Mouse (Mus musculus): ENCODE results near the gene Wdr43.

Gene Wdr43

GRCm38 (mm10) chr17:71664172-71664571 is 48.5 kb downstream of the Wdr43 start:
- DNase-seq = no peak

- no peak for DNase-seq
These were observed 49.5 kb downstream of the Wdr43 start for GRCm38 (mm10) chr17:71665201-71665600.

GRCm38 (mm10) chr17:71669511-71669910 is 53.8 kb downstream of the Wdr43 start:
- DNase-seq = no peak

DNA sequence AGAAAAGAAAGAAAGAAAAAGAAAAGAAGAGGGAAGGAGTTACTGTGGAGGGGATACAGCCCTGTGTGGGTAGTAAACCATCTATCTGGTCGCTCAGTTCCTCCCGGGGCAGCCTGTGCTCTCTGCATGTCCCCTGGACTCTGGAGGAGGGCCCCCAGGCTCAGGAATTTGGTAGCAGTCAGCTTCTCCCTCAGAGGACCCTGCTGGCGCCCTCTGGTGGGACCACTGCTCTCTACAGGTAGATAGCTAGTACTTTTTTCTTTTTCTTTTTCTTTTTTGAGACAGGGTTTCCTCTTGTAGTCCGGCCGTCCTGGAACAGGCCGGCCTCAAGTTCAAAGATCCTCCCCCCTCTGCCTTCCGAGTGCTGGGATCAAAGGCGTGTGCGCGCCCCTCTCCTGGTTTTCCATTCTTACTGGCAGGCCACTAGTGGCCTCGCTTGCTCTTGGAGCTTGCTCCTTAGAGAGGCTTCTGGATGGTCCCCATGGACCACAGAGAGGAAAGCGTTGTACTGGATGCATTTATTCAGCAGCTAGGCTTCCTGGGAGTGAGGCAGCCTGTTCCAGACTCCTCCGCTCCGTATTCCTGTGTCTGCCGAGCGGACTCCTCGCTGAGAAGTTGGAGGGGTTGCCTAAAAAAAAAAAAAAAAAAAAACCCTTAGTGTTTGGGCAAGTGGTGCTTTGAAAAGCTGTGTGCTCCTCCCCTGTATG is 56.3 kb downstream of the Wdr43 start:
- no peak for DNase-seq

DNA sequence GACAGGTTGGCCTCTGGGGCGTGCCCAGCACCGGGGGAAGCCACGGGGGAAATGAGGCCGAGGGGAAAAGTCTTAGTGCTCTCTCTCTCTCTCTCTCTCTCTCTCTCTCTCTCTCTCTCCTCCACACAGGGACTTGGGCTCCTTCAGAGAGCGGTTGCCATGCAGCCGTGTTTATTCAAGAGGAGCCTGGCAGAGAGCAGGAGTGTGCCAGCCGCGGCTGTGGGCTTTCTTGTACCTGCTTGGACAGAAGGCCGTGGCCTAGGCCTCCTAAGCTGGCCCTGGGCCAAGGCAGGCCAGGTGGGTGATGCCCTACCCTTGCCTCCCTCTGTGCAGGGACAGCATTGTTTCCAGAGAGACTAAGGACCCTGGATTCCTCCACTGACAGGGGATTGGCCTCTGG is 57.4 kb downstream of the Wdr43 start, which contains the start of gene Togaram2:
TSS of gene Togaram2 (plus strand) at position 170 of the 400 bp plus-strand sequence.
- DNase-seq = no peak

- no peak for DNase-seq
These were observed 58.2 kb downstream of the Wdr43 start for GRCm38 (mm10) chr17:71673936-71674335.

- DNase-seq = no peak
These were observed 59.2 kb downstream of the Wdr43 start for GRCm38 (mm10) chr17:71674886-71675285.

- no peak for DNase-seq
These were observed 66.0 kb downstream of the Wdr43 start for GRCm38 (mm10) chr17:71681666-71682065.

DNA sequence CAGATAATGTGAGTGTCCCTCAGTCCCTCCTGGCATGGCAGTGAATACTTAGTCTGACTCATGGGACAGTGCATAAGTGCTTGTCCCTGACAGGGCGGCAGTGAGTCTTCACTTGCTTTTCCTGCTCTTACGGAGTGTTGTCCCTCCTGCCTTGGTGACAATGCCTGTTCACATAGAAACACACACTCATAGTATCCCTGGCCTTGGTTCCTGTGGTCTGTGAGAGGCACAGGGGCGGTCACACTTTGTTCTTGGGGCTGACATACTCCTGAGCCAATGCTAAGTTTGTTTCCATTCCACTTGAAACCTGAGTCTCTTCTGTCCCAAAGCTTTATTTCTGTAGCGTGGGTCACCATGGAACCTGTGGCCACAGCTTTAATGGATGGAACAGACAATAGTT is 66.7 kb downstream of the Wdr43 start:
- no peak for DNase-seq

GRCm38 (mm10) chr17:71683281-71683680 is 67.6 kb downstream of the Wdr43 start:
- DNase-seq = no peak

DNA sequence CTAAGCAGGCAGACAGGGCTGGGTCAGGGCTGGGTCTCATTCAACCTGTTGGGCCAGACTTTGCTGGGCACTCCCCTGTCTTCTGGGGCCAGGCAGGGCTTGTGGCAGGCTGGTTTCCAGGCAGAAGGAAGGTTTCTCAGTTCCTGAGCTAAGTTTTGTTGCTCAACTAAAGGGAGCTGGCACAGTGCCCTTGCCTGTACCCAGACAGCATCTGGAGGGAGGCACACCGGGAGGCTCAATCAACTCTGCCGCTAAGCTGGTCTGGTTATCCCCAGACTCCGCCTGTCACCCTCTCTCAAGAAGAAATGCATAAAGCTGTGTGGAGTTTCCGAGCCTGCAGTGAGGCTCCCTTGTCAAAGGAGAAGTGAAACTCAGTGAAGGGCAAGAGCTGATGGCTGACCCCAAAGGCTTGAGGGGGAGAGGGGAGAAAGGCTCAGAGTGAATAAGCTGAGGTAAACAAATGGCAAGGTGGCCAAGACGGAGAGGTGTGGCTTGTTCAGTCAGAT is 68.5 kb downstream of the Wdr43 start:
- DNase-seq = no peak

- DNase-seq = no peak
These were observed 71.7 kb downstream of the Wdr43 start for GRCm38 (mm10) chr17:71687436-71687835.

GRCm38 (mm10) chr17:71689903-71690302 is 74.2 kb downstream of the Wdr43 start:
- no peak for DNase-seq

DNA sequence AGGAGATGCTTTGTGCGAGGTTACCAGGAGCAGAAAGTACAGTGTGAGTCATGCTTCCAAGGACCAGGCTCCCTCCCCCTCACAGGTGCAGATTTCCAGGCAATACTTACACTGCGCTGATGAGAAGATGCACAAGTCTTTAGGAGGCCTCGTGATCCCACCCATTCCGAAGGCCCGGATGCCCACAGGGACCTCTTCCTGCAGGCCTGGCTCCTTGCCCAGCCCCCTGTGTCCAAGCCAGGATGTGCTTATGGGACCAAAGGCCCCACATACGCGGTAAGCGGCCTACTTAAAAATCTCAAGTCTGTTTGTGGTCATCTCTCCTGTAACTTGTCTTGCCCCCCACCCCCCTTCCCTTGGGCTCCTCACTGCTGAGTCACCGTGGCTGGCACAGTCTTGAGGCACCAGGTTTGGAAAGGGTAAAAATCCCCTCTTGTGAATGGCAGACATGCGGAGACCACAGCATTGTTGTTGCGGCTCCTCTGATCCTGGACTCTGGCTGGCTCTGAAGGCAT is 75.7 kb downstream of the Wdr43 start:
- peak; percentile 53 for DNase-seq

GRCm38 (mm10) chr17:71693313-71693712 is 77.6 kb downstream of the Wdr43 start:
- peak; percentile 69 for DNase-seq

DNA sequence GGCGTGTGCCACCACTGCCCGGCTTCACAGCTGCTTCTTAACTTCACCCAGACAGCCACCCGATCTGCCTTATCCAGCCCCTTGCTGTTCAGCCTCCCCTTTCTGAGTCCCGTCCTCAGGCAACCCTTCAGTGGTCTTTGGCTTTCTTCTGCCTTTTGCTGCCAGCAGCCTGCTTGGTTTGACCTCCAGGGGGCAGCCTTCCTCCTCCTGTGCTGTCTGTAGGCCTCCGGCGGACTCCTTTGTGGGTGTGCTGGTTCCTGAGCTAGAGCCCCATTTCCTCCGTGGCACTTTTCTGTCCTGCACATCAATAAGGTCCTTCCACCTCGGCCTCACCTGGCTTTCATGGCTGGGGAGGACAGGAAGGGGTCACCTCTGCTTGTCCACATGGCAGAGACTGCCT is 78.1 kb downstream of the Wdr43 start:
- DNase-seq = no peak

- peak; percentile 38 for DNase-seq
These were observed 79.5 kb downstream of the Wdr43 start for GRCm38 (mm10) chr17:71695151-71695550.

DNA sequence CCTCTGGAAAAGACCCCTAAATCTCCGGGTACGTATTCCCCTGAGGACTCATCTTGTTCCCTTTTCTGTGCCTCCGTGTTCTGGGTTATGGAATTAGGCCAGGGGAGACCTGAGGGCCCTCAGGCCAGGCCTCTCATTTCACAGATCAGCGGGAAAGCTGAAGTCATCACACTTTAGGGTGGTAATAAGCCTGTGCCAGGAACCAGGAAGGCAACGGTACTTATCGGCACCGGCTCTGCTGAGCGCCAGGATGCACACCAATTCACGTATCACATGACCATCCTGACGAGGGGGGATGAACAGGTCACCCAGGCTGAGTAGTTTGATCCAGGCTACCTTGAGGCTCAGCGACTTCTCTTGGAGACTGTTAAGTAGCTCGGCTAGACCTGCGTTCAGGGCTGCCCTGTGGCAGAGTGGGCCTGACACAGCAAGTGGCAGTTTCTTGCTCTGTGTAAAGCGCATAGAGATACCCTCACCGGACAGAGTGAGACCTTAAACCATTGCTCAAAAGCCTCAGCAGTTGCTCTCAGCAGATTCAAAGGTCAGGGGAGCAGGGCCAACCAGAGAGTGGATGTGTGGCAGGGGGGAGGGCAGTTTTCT is 80.1 kb downstream of the Wdr43 start:
- no peak for DNase-seq

DNA sequence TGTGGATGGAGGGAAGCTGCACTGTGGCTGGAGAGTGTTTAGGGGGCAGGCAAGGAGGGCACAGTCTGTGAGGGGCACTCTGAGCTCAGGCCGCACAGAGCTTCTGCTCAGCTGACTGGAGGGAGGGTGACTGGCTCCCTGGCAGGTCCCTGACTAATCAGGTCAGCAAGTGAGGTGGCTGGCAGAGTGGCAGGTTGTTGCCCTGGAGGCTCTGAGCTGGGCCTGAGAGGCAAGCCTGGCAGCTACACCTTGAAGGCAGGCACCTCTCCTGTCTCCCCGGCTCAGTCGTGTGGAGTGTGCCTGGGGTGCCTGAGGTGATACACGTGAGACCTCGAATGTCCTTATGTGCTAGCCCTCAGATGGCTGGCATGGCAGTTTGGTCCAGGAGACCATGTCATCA is 80.7 kb downstream of the Wdr43 start:
- DNase-seq = no peak

GRCm38 (mm10) chr17:71697896-71698618 is 82.4 kb downstream of the Wdr43 start:
- no peak for DNase-seq

GRCm38 (mm10) chr17:71698619-71698956 is 82.9 kb downstream of the Wdr43 start:
- no peak for DNase-seq

DNA sequence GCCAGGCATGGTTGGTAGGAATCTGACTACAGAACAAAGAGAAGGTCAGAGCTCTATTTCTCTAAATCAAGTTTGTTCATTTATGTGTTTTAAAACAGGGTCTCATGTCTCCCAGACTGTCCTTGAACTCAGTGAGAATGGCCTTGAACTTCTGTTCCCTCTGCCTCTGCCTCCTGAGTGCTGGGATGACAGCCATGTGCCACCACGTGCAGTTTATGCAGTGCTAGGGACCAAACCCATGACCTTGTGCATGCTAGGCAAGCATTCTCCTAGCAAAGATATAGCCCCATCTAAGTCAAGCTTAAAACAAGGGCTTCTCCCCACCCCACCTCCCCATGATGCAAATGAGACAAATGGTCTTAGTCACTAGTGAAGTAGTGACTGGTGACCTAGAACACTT is 89.4 kb downstream of the Wdr43 start:
- no peak for DNase-seq

GRCm38 (mm10) chr17:71705550-71706480 is 90.1 kb downstream of the Wdr43 start:
- no peak for DNase-seq
